Mouse (Mus musculus): ENCODE measurements around the gene Nkx1-1. TPM values are rescaled to one million over a fixed set of nuclear protein-coding genes. Genes with fewer than 3 reads are reported as not detected.

Gene Nkx1-1
- polyA plus RNA-seq (2017; shearing (Covaris generic)) = not detected

DNA sequence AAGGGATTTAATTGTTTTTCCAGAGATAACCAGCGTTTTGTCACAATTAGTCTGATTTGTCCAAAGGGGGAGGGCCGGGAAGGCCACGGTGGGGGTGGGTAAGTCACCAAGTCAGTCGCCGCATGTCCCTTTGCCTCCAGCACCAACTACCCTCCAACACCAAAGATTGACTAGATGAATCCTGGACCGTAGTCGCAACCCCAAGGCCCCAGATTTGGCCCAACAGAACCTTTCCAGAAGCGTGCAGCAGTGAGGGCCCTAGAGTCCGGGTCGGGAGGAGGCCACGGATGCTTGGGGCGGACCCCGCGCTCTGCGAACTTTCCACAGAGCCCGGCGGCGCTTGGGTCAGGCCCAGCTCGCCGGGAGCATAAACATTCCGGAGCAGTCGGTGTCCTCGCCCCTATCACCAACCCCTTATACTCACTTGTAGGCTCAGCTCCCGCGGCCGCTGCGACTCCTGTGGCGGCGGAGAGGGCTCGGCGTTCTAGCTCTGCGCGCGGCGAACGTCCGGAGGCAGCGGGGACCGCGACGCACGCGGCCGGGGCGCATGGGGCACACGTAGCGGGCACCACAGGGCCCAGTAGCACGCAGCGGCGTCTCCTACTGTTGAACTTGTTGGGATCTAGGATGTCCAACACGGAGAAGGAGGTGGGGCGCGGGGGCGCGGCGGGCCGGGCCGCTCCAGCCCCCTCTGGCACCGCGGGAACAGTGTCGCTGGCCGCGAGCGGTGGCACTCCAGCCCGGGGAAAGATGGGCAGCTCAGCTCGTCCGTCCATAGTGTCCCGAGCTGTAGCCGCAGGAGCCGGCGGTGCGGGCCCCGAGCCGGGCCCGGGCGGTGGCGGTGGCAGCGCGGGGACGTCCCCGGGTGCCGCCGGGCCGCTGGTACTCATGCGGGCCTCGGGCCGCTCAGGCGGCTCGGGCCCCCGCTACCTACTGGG, at the start of gene Nkx1-1:
TSS of gene Nkx1-1 (minus strand) at position 776 of the 938 bp plus-strand sequence.

Other genes starting within 250 kb of the Nkx1-1 start
- not detected for gene Spon2, start 215.5 kb downstream of the Nkx1-1 start, polyA plus RNA-seq (2017; shearing (Covaris generic))
- 14.3 TPM for gene Ctbp1, start 159.0 kb downstream of the Nkx1-1 start, polyA plus RNA-seq (2017; shearing (Covaris generic))
- gene Maea, start 98.5 kb downstream of the Nkx1-1 start, polyA plus RNA-seq (2017; shearing (Covaris generic)) = 115 TPM
- gene Uvssa, start 55.4 kb downstream of the Nkx1-1 start, polyA plus RNA-seq (2017; shearing (Covaris generic)) = 16.0 TPM
- 35.3 TPM for gene Fam53a, start 195.7 kb upstream of the Nkx1-1 start, polyA plus RNA-seq (2017; shearing (Covaris generic))
- gene Gm9903, start 195.9 kb upstream of the Nkx1-1 start, polyA plus RNA-seq (2017; shearing (Covaris generic)) = 1.2 TPM
- 192 TPM for gene Slbp, start 218.6 kb upstream of the Nkx1-1 start, polyA plus RNA-seq (2017; shearing (Covaris generic))
- 28.5 TPM for gene Tacc3, start 224.2 kb upstream of the Nkx1-1 start, polyA plus RNA-seq (2017; shearing (Covaris generic))
- gene Tmem129, start 224.4 kb upstream of the Nkx1-1 start, polyA plus RNA-seq (2017; shearing (Covaris generic)) = 38.2 TPM